Mouse (Mus musculus): ENCODE results near the gene Skap1.

DNA sequence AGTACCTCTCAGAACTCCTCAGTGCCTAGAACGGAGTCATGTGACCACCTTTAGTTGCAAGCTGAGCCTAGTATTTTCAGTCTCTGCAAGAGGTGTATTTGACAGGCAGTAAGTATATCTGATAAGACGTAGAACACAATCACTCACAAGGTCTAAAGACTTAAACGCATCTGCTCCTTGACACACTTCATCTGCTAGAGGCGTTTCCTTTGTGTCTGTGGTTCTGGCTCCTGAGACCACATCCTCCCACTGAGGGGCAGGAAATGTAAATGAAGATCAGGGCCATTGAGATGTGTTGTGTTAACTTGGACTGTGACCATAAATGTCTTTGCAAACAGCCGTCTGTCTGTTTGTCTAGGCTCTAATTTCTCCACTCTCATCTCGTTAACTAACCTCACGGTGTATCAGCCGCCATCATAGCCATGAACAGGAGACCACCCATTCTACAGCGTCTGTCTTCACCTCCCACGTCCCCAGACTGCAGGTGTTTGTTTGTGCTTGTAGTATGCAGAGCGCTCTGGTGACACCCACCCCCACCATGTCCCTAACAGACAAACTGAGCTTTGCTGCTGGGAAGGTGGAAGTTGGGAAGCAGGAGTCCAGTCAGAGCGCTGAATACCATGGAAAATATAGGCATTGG is 22.7 kb upstream of the Skap1 start:
- no peak for TF ChIP-seq CTCF (conservative IDR thresholded peaks at IDR 0.05; ENCODE audit: low read length)
- TF ChIP-seq NANOG (IDR thresholded peaks at IDR 0.05; ENCODE audit: borderline replicate concordance, low read length): no peak

Measured in E14TG2a.4 (cell line).